Mouse (Mus musculus): ENCODE results near the gene Hyal3.

The Hyal3 gene

DNA sequence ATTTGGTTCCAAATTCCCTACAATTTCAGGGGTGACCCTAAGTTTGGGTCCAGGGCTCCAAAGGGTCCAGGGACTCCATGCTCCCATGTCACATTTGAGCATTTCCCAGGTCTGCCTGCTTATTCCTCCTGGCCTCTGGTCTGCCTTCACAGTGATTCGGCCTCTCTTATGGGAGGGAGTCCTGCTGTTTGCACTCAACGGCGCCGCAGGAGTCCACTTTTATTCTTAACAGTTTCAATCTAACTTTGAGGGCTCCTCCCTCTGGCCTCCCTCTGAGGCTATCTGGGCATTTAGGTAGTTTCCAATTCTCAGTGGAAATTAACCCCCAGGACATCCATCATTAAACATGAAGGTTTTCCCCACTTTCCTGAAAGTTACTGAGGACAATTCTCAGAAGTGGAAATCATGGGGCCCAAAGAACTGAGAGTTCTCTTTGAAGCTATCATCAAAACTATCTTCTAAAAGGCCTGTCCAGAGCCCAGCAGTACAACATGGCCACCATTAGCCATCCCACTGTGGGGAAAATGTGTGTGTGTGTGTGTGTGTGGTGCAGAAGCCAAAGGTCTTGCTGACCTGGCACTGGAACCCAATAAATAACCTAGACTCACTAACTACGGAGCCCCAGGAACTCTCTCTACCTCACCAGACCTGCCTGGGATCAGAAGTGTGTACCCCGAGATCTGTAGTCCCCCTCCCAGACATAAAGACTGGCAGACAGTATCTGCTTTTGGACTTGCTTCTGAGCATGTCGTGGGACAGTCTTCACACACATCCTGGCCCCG is 13.9 kb downstream of the Hyal3 start:
- DNase-seq (ENCODE audit: low spot score), result no peak

GRCm38 (mm10) chr9:107596619-107597569 is 16.3 kb downstream of the Hyal3 start:
- DNase-seq (ENCODE audit: low spot score), result no peak

GRCm38 (mm10) chr9:107598385-107598784 is 17.8 kb downstream of the Hyal3 start:
- no peak for DNase-seq (ENCODE audit: low spot score)

- no peak for DNase-seq (ENCODE audit: low spot score)
Measured at GRCm38 (mm10) chr9:107599433-107599832, 18.8 kb downstream of the Hyal3 start.

- DNase-seq (ENCODE audit: low spot score), result no peak
Measured at GRCm38 (mm10) chr9:107599842-107600241, 19.2 kb downstream of the Hyal3 start.

GRCm38 (mm10) chr9:107600745-107601144 is 20.1 kb downstream of the Hyal3 start:
- no peak for DNase-seq (ENCODE audit: low spot score)

DNA sequence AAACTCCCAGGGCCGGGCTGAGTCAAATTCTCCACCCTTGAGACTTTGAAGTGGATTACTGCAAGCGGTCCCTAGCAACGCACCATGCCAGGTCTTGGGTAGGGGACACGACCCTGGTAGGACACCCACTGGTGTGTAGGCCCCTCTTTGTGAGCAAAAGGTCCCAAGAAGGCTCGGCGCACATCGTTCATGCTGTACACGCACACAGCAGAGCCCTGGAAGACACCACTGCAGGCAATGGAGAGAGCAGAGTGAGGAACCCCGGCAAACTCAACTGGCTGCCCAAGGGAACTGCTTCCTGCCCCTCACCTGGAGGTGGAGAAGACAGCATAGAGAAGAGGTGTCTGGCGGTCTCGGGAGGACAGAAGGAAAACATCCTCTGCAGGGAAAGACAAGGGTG is 20.7 kb downstream of the Hyal3 start:
- no peak for DNase-seq (ENCODE audit: low spot score)

DNA sequence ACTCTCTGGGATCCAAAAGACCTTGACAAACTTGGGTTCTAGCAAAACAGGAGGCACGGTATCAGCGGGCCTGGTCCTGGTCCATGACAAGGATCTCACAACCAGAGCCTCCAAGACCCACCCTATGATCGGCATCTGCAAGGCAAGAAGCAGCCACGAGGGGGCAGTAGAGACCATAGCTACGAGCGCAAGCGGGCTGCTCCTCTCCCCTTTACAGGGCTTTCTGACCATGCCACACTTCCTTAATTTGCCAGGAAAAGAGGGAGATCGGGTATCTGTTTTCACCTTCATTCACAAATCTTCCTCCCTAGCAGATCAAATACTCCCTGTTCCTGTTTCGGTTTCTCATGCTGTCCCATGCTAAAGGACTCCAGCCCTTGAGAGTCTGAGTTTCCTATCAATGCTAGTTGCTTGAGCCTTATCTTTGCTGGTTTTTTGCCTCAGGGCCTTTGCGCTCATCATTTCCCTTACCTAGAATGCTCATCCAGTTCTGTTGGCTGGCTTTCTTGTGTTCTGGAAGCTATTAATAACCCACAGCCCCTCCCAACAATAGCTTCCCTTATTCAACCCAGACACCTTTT is 21.5 kb downstream of the Hyal3 start:
- DNase-seq (ENCODE audit: low spot score), result peak; percentile 89

- no peak for DNase-seq (ENCODE audit: low spot score)
Measured at GRCm38 (mm10) chr9:107603251-107603650, 22.6 kb downstream of the Hyal3 start.

DNA sequence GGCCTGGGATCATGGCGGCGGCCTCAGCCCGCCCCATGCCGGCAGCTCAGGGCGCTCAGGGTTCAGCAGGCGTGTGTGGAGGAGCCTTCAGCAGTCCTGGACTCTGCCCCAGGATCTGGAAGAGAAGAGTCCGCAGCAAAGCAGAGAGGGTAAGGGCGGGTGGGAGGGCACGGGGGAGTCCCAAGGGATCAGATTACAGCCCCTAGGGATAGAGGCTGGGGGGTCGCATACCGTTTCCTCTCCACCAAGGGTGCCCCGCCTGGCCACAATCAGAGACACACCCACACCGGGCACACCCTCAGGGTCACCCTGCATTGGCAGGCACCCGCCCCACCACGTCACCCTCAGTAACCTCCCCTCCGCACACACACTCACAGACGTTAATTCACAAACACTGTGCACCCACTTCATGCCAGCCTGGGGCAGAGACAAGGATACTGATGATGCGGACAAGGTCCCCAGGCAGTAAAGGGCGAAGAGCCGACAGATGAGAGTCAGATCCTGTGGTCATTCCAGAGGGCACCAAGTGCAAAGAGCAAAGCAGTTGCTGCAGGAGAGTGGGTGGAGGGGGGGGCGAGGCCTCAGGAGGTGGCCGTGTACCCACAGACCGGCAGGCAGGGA is 24.5 kb downstream of the Hyal3 start:
- no peak for DNase-seq (ENCODE audit: low spot score)

DNA sequence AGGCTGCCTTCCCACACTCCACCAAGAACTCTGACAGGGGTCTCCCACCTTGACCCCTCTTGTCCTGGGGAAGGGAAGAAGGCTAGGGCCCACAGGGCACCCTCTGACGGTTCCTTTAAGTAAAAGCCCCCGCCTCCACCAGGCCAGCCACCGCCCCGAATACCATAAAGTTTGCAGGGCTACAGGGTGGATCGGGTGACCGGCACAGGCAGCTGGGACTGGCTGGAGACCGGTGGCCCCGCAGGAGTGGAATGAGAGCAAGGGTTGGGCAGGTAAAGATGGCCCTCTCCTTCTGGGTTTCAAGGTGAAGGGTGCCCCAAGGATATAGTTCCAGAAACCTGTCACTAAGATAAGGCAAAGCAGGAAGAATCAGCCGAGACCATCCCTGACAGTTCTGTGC is 26.0 kb downstream of the Hyal3 start:
- DNase-seq (ENCODE audit: low spot score), result no peak

DNA sequence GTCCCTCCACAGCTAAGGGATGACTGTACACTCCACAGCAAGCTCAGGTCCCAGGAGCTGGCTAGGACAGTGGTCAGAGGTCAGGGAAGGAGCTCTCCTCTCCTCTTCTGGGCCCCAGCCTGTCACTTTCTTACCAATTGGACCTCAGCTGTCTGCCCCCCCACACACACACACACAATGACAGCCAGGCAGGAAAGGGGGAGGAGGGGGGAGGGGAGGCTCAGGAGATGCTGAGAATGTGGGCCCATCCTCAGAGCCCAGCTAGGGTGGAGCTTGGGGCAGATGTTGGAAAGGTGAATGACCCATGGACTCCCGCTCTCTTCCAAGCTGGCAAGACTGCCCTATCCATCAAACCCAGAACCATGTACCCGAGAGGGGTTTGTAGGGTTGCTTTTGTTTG is 26.4 kb downstream of the Hyal3 start:
- DNase-seq (ENCODE audit: low spot score), result no peak

DNA sequence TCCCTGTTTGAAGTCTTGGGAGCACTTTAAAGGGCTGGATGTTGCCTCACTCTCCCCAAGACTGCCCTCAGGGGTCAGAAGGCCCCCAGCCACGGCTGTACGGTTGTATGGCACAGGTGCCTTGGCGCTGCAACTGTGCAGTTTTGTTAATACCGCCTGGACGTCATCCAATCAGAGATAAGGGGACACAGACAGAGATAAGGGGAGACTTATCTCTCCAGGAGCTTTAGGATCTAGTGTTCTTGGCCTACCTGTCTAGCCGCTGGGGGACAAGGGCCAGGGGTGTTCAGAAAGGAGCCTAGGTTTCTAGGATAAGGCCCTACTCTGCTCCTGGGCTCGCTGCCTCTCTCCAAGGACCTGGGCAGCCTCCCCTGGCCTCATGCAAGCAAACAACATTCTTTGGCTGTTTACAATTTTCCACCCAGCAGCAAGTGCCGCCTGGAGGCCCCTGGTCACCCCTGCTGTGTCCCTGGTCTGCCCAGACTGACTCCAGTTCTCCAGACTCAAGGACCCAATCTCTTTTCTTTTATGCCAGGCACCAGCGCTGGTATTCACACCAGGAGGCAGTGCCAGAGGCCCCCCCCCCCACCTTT is 27.1 kb downstream of the Hyal3 start:
- no peak for DNase-seq (ENCODE audit: low spot score)

- no peak for DNase-seq (ENCODE audit: low spot score)
Measured at GRCm38 (mm10) chr9:107608741-107609432, 28.3 kb downstream of the Hyal3 start, which contains the start of gene Sema3b. Gene Sema3b (minus strand): TSS chr9:107609229.

DNA sequence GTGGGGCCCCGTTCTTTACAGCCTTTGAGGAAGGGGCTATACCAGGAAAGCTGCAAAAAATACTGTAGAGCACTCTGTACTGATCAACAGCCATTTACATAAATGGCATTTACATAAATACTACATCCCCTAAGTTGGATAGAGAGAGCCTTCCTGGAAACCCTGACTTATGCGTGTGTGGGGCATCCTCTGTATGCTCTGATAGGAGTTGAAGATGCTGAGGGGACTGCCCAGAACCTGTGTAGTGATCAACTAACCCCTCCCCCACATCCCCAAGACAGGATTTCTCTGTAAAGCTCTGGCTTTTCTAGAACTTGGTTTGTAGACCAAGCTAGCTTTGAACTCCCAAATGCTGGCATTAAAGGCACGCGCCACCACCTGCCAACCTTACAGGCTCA is 28.8 kb downstream of the Hyal3 start:
- no peak for DNase-seq (ENCODE audit: low spot score)

DNA sequence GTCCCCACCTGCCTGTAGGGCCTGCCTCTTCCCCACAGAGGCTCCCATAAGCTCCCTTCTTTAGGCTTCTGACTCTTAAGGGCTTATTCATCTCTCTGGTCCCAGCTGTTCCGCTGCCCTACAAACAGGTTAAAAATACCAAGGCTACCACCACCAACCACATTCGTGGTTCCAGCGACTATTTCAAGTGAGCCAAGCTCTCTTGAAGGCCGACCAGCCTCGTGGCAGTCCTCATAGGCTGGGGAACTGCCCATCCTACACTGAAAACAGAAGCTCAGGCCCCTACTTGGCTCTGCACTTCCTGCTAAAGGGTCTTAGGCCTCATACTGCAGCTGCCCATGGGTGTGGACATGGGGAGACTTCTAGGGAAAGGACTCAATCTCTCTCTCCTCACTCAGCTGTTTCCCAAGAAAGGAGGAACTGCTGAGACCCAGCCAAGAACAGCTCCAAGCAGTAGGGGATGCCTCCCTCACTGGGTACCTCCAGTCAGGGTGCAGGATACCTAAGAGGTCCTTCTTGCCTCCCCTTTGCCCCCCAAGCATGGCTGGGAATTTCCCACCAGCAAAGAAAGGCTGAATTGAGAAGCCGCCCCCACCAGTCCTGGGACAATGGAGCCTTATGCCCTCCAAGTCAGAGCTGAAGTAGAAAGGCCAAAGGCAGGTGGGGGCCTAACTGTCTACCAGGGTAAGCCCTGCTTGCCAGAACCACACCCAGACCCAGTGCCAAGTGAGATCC is 31.0 kb downstream of the Hyal3 start:
- DNase-seq (ENCODE audit: low spot score), result no peak

DNA sequence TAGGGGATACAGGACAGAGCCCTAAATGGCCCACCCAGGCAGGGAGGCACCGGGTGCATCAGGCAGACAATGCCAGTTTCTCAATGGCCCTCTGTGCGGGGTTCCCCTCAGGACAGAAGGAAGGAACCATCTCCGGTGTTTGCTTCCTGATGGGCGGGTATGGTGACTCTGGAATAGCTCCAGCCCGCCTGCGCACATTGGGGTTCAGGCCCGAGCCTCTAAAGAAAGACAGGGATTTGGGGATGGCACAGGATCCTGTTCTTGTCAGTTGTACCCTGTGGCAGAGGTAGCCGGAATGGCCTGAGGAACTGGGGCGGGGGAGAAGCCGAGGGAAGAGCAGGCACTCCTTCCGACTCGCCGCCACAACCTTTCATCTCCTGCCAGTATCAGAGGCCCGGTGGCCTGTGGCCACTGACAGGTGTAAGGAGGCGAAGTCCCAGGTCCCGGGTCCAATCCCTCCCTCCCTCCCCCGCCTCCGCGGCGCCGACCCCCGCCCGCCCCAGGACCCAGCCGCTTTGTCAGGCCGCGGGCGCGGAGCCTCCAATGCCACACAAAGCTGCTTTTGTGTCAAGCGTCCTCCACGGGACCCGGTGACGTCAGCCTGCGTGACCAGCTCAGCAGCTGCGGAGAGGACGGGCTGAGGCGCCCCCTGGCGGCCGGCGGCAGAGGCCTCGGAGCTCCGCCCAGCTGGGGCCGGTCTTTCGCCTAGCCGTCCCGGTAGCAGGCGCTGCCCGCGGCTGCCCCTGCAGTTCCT is 31.8 kb downstream of the Hyal3 start:
- peak; percentile 97 for DNase-seq (ENCODE audit: low spot score)

DNA sequence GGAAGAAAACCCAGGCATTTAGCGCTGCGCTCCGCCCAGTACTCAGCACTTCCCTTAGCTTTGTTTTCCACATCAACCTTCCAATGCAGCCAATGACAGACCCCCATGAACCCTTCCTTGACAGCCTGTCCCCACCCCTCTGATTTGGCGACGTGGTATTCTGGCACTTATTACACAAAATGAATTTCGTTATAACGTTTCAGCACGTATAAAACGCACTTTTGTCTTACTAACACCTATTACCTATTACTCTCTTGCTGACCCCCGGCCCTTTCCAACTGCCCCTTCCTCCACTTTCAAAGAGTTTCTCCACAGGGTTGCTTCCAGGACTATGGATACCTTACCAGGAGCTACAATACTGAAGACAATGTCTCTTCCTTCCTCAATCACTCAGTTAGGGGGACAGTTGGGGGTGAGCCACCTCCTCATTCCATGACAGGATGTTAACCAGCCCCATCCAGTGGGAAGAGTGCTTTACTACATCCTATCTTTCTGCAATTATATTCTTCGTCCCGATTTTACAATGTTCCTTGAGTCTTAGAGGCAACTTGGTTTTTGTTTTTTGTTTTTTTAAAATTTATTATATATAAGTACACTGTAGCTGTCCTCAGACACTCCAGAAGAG is 32.4 kb downstream of the Hyal3 start:
- no peak for DNase-seq (ENCODE audit: low spot score)

DNA sequence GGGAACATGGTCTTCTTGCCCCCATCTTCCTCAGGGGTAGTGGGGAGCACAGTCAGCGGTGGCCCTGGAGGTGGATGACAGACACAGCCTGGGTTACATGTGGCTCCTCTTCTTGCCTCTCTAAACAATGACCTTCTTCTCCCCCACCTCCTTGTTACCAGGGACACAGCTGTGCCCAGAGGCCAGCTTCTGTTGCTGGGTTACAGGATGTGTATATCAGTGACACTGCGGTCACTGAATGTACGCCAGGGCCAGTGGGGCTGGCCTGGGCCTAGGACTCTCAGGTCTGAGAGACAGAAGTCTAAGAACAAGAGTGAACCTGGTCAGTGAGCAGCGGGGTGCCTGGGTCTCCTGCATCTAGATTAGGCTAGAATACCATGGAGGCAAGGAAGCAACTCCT is 34.4 kb downstream of the Hyal3 start:
- peak; percentile 52 for DNase-seq (ENCODE audit: low spot score)

Measured in MN1 (cell line).